Mouse (Mus musculus): ENCODE measurements around the gene Dock6. TPM values are rescaled to one million over a fixed set of nuclear protein-coding genes. Genes with fewer than 3 reads are reported as not detected.

Gene Dock6
- polyA plus RNA-seq, 1 experiment from 2014 or later = 41.8 TPM

DNA sequence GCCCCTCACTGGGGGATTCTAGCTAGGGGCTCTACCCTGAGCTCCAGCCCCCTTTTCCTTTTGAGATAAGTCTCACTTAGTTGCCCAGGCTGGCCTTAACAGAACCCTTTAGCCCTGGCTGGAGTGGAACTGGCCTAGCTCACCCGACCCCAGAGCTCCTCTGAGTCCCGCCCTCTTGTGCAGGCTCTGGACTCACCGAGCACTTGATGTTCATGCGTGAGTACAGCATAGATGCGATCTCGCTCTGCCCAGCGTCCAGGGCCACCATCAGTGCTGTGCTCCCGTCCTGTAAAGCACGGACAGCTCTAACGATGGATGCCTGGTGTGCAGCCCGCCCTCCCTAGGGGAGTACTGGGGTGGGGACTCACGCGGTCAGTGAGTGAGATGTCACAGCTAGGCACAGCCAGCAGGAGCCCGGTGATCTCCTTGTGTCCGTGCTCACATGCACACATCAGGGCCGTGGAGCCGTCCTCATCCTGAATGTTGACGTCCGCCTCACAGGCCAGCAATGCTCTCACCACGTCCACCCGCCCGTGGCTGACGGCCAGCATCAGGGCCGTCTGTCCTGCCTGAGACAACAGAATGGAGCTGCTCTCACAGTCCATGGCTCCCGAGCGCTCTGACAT, 82.8 kb downstream of the Dock6 start:
- ATAC-seq (ENCODE audit: insufficient read depth, low FRiP score, low read depth) = 0 out of 2 replicates have a peak, but pooled peaks have one; percentile 18
- Histone ChIP-seq H3K36me3 (peaks cover 34% of the 10 kb centered on the region), H3K4me3 (replicated peaks) (no peak overlapping the region), H3K9ac (no peak overlapping the region), H3K4me2 (no peak overlapping the region), H3K27ac (peak overlapping the region; percentile 74), H3K9me3 (no peaks in the 10 kb centered on the region), H3K4me1 (0 out of 2 replicates have a peak, but pooled peaks cover 3% of the 10 kb centered on the region), H3K27me3 (replicated peaks) (no peaks in the 10 kb centered on the region)
- 80% methylated on average over 26 of the region's 26 CpGs for WGBS

DNA sequence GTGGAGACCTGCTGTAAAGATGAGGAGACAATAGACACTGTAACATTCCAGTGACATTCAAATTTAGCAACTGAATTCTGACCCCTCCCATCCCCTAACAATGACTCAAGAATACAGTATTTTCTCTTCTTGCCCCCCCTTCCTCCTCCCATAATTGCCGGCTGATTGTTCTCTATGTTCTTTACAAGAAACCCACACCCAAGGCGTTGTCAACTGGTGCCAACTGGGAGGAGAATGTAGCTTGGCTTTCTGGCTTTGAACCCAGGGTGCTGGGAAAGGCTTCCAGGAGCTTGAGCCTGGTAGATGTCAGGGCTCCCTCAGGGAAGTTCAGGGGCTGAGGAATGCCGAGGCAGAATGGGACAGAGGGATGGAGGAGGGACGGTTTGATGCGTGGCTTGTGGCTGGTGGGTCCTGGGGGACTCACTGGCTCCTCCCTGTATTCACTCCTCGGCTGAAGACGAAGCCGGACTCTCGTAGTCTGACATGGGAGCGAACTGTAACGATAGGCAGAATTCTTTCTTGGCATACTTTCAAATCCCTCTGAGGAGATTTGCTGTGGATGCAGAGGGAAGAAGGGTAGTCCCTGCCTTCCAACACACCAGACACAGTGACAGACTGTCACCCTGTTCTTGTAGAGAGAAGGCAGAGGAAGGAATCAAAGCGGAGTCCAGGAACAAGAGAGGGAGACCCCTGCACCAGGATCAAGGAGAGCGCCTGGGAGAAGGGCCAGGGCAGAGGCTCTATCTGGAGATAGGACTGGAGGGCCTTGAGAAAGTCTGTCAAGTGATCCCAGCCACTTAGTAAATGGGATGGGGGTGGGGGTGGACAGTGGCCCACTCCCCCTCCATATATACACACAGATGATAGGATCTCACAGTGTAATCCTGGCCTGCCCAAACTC, 83.7 kb downstream of the Dock6 start:
- no peak overlapping the region for H3K4me3 ChIP-seq (replicated peaks)
- peak overlapping the region; percentile 74 for H3K27ac ChIP-seq
- 0 out of 2 replicates have a peak, but pooled peaks cover 3% of the 10 kb centered on the region for H3K4me1 ChIP-seq
- H3K9me3 ChIP-seq = no peaks in the 10 kb centered on the region
- H3K9ac ChIP-seq = no peak overlapping the region
- no peaks in the 10 kb centered on the region for H3K27me3 ChIP-seq (replicated peaks)
- peaks cover 25% of the 10 kb centered on the region for H3K36me3 ChIP-seq
- WGBS = 57% methylated on average over 13 of the region's 13 CpGs
- H3K4me2 ChIP-seq = no peak overlapping the region
- ATAC-seq (ENCODE audit: insufficient read depth, low FRiP score, low read depth) = peak; percentile 54

DNA sequence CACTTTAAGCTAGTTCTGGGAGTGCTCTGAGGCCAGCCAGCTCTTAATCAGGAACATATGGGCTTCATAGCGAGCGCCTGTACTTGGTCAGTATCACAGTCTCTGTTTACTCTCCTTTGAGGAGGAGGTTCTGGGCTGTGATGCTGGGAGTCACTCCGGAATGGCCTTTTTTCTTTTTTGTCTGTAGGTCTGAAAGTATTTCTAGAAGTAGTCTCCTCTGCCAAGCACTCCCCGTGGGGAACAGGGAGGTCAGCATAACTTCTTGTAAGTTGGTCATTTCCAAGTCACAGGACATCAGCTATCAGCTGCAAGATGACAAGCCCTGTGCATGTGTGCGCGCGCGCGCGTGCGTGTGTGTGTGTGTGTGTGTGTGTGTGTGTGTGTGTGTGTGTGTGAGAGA, 84.5 kb downstream of the Dock6 start:
- Histone ChIP-seq H3K36me3 (peaks cover 23% of the 10 kb centered on the region), H3K9ac (no peak overlapping the region), H3K27me3 (replicated peaks) (no peaks in the 10 kb centered on the region), H3K4me1 (0 out of 2 replicates have a peak, but pooled peaks cover 3% of the 10 kb centered on the region), H3K4me3 (replicated peaks) (no peak overlapping the region), H3K9me3 (no peaks in the 10 kb centered on the region), H3K4me2 (no peak overlapping the region), H3K27ac (peak overlapping the region; percentile 74; the same call in 1 of the 2 replicates)
- 68% methylated on average over 11 of the region's 11 CpGs for WGBS
- ATAC-seq (ENCODE audit: insufficient read depth, low FRiP score, low read depth) = no peak

DNA sequence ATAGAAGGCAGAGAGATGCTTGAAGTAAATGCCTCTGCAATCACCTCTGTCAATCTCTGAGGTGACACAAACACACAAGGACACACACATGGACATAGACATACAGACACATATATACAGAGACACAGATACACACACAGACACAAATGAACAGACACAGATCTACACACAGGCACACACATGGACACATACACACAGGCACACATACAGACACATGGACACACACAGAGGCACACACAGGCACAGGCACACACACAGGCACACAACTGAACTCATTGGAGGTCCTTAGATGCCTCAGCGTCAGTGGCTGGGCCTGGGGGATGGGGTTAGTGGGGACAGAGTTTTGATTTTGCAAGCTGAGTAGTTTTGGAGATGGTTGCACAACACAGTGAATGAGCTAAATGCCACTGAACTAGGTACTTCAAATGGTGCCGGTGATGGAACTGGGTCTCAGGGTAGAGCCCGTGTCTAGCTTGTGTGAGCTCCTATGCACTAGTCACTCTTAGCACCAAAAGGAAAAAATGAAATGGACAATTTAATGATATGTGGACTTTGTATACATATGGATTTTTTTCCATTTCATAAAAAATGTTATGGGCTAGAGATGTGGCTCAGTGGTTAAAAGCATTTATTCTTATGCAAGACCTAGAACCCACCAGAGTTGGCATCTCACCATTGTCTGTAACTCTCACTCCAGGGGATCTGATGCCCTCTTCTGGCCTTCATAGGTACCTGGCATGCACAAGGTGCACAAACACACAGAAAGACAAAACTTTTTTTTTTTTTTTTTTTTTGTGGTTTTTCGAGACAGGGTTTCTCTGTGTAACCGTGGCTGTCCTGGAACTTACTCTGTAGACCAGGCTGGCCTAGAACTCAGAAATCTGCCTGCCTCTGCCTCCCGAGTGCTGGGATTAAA, 88.1 kb downstream of the Dock6 start:
- H3K36me3 ChIP-seq = 0 out of 2 replicates have a peak, but pooled peaks cover 5% of the 10 kb centered on the region
- ATAC-seq (ENCODE audit: insufficient read depth, low FRiP score, low read depth) = no peak
- no peak overlapping the region for H3K27ac ChIP-seq
- peaks cover 9% of the 10 kb centered on the region; the same call in 1 of the 2 replicates for H3K4me1 ChIP-seq
- WGBS = 91% methylated on average over 6 of the region's 6 CpGs
- H3K4me3 ChIP-seq (replicated peaks) = no peak overlapping the region
- H3K9ac ChIP-seq = no peak overlapping the region
- H3K4me2 ChIP-seq = no peak overlapping the region
- H3K9me3 ChIP-seq = no peaks in the 10 kb centered on the region
- no peaks in the 10 kb centered on the region for H3K27me3 ChIP-seq (replicated peaks)

DNA sequence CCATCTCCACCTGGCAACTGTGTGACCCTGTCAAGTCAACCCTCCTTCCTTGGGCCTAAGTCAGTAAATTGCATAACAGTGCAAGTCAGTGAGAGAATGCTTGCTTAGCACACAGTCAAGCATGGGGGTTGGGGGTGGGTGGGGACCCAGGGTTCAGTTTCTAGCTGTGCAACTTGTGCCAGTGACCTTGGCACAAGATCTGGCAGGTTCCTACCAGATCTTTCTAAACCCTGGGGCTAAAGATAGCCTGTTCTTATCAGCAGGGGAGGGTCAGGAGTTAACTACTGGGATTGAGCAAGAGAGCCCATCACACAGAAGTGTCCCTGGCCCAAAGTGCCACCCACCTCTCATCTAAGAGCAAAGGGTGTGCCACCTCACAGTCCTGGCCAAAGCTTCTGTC, 90.3 kb downstream of the Dock6 start:
- Histone ChIP-seq H3K9me3 (no peaks in the 10 kb centered on the region), H3K9ac (no peak overlapping the region), H3K4me1 (peaks cover 15% of the 10 kb centered on the region; the same call in 1 of the 2 replicates), H3K4me3 (replicated peaks) (no peak overlapping the region), H3K27ac (peak overlapping the region; percentile 59), H3K36me3 (peaks cover 2% of the 10 kb centered on the region; the same call in 1 of the 2 replicates), H3K4me2 (no peak overlapping the region), H3K27me3 (replicated peaks) (no peaks in the 10 kb centered on the region)
- ATAC-seq (ENCODE audit: insufficient read depth, low FRiP score, low read depth) = no peak

DNA sequence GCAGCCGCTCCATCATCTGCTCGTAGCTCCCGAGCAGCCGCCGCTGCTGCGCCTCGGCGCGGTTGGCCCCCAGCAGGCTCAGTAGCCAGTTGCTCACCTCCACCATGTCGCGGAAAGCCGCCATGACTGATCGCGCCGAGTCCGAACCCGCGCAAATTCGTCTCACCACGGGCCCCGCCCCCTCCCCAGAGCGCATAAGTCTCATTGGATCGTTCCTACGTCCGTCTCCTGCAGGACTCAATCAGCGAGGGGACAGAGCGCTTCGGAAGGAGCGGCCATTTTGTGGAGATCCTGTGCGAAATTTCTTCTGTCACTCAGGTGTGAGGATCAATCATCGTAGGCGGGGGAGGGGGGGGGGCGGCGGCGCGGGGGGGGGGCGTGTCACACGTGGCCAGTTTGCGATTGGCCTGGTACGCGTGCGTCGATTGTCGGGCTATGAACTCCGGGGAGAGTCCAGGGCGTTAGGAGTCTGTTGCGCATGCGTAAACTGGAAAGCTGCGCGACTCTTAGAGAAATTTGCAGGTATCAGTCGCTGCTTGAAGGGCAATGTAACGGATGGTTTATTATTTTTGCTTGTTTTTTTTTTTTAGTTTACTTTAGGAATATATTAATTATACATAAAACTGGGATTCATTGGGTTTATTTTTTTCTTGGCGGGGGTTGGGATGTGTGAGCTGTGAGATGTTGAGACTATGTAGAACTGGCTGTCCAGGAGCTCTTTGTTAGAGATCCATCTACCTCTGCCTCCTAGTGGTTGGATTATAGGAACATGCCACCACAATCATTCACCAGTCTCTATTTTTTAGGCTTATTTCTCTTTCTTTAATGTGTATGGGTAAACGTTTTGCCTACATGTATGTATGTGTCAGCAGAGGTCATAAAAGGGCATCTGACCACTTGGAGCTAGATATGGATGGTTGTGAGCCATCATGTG, 92.0 kb downstream of the Dock6 start, which contains the start of gene Spc24:
Gene Spc24 (minus strand): TSS at position 149 of the 934 bp plus-strand sequence.
- peak within 1 kb of the TSS; percentile 95 for H3K4me3 ChIP-seq (replicated peaks)
- peak; percentile 95 for ATAC-seq (ENCODE audit: insufficient read depth, low FRiP score, low read depth)
- no peaks in the 10 kb centered on the region for H3K9me3 ChIP-seq
- peaks cover 16% of the 10 kb centered on the region; the same call in 1 of the 2 replicates for H3K36me3 ChIP-seq
- H3K27ac ChIP-seq = peak within 1 kb of the TSS; percentile 23
- peak within 1 kb of the TSS; percentile 73 for H3K9ac ChIP-seq
- H3K4me2 ChIP-seq = peak within 1 kb of the TSS; percentile 62
- H3K27me3 ChIP-seq (replicated peaks) = no peaks in the 10 kb centered on the region
- WGBS = under 1% methylated on average over 48 of the region's 54 CpGs
- peaks cover 15% of the 10 kb centered on the region; the same call in 1 of the 2 replicates for H3K4me1 ChIP-seq

DNA sequence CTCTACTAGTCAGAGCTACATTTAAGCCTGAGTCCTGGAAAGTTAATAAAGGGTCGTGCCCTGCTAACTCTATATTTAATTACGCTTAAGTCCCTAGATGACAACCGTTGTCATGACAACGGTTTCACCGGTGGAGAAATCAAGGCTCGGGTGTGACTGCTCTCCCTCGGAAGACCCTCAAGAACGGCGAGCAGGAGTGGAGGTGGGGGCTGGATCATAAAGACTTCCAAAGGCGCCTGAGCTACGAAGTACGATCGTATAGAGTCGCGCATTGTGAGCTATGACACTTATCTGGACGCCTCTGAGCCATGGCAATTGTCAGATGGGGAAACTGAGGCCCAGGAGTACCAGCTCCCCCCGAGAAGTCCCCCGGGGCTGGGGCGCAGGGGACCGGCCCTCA, 92.7 kb downstream of the Dock6 start:
- Histone ChIP-seq H3K4me3 (replicated peaks) (peak overlapping the region; percentile 95), H3K9me3 (no peaks in the 10 kb centered on the region), H3K27ac (0 out of 2 replicates have a peak overlapping the region, but pooled peaks have one; percentile 23), H3K9ac (peak overlapping the region; percentile 73), H3K4me2 (peak overlapping the region; percentile 62), H3K4me1 (peaks cover 15% of the 10 kb centered on the region; the same call in 1 of the 2 replicates), H3K36me3 (peaks cover 16% of the 10 kb centered on the region; the same call in 1 of the 2 replicates), H3K27me3 (replicated peaks) (no peaks in the 10 kb centered on the region)
- under 1% methylated on average over 20 of the region's 20 CpGs for WGBS
- peak; percentile 3; the same call in 1 of the 2 replicates for ATAC-seq (ENCODE audit: insufficient read depth, low FRiP score, low read depth)

DNA sequence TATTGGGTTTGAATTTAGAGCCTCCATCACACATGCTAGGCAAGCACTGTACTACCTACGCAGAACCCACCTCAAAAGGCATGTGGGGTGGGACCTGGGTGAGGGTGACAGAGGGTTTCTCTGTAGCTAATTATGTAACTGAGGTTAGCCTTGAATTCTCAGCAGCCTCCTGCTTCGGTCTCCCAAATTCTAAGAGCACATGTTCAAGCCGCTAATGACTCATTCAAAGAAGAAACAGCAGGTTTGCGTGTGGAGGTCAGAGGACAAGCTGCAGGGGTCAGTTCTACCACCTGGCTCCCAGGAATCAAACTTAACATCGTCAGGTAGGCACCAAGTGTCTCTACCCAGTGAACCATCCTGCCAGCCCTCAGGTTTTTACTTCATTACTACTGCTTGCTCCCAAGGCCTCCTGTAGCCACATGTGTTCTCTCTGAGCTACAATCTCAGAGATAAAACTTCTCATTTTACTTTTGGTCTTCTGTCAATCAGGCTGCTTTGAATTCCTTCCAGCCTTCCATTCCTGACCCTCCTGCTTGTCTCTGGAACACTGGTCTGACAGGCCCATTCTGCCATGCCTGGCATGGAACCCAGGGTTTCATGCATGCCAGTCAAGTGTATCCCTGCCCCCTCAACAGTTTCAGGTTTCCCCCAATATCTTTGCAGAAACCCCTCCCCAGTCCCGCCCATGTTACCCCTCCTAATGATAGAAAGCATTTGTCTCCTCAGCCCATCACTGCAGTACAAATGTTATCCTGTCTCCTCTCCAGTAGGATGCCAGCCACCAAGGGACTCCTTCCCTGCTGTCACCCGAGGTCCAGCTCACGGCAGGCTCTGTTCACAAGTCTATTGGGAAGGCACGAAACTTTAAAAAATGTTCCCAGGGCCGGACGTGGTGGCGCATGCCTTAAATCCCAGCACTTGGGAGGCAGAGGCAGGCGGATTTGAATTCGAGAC, 93.6 kb downstream of the Dock6 start:
- H3K27me3 ChIP-seq (replicated peaks) = no peaks in the 10 kb centered on the region
- H3K4me1 ChIP-seq = peaks cover 20% of the 10 kb centered on the region
- H3K4me3 ChIP-seq (replicated peaks) = peak overlapping the region; percentile 95
- H3K36me3 ChIP-seq = peaks cover 16% of the 10 kb centered on the region; the same call in 1 of the 2 replicates
- WGBS = 52% methylated on average over 14 of the region's 14 CpGs
- H3K9me3 ChIP-seq = no peaks in the 10 kb centered on the region
- no peak overlapping the region for H3K9ac ChIP-seq
- no peak for ATAC-seq (ENCODE audit: insufficient read depth, low FRiP score, low read depth)
- H3K4me2 ChIP-seq = peak overlapping the region; percentile 62
- H3K27ac ChIP-seq = 0 out of 2 replicates have a peak overlapping the region, but pooled peaks have one; percentile 11

DNA sequence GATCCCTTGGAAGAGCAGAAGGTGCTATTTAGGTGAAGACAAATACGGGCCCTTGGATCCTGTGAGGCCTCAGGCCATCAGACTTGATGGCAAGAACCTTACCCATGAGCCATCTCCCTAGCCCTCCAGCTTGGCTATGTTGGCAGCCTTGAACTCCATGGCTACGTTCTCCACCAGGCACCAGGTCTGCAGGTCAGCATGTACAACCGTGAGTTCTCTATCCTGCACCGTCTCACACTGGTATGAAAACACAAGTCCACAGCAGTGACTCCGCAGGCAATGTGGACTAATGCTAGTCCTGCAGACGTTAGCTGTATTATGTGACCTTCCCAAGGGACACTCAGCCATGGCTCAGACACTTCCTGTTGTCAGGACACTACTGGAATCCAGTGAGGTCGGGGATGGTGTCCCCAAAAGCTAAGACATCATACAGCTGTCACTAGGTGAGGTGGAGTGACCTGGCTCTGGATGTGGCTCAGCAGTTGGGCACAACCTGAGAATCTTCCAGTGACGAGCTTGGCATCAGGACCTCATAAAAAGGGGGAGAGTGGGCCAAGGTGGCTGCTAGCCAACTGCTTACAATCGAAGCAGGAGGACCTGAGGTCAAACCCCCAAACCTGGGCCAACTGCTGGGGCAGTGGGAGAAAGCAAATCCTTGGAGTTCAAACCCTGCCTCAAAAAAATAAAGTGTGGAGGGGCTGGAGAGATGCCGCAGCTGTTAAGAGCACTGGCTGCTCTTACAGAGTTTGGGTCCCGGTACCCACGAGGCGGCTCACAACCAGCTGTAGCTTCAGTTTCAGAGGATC, 97.7 kb downstream of the Dock6 start:
- Histone ChIP-seq H3K9me3 (no peaks in the 10 kb centered on the region), H3K4me3 (replicated peaks) (no peak overlapping the region), H3K27ac (no peak overlapping the region), H3K36me3 (peaks cover 16% of the 10 kb centered on the region; the same call in 1 of the 2 replicates), H3K9ac (no peak overlapping the region), H3K27me3 (replicated peaks) (no peaks in the 10 kb centered on the region), H3K4me1 (peaks cover 24% of the 10 kb centered on the region), H3K4me2 (no peak overlapping the region)
- 68% methylated on average over 13 of the region's 13 CpGs for WGBS
- no peak for ATAC-seq (ENCODE audit: insufficient read depth, low FRiP score, low read depth)

Data from stomach, embryonic 15.5 days (tissue).